Mouse (Mus musculus): ENCODE data around the gene Olfr1367. TPM values are rescaled to one million over a fixed set of nuclear protein-coding genes. Genes with fewer than 3 reads are reported as not detected.
A peak's percentile ranks its signal among the peaks of the same experiment; 100 is the strongest.
"Not testable (repeated sequence)": the region's sequence is repeated elsewhere in the genome, so short reads cannot be mapped to it uniquely, and the experiment has no call there.

The Olfr1367 gene
- total and polyA plus RNA-seq, 2 experiments = not detected

GRCm38 (mm10) chr13:21363719-21364118 is 17.0 kb downstream of the Olfr1367 start:
- H3K4me3 ChIP-seq (ENCODE audit: insufficient read depth, low read depth, low read length) = no peak overlapping the region; the same call in 1 of the 2 replicates

GRCm38 (mm10) chr13:21366635-21367034 is 19.9 kb downstream of the Olfr1367 start:
- H3K36me3 ChIP-seq (ENCODE audit: control insufficient read depth, insufficient read depth, low read length) = peaks cover 26% of the 10 kb centered on the region
- 76% methylated on average over 6 of the region's 6 CpGs for WGBS
- H3K79me2 ChIP-seq (ENCODE audit: control insufficient read depth, insufficient read depth, low read length) = no peaks in the 10 kb centered on the region
- H3K27ac ChIP-seq (replicated peaks; ENCODE audit: insufficient read depth, low read depth, low read length) = no peak overlapping the region
- no peak overlapping the region for H3K9ac ChIP-seq (ENCODE audit: low read depth, low read length)
- DNase-seq (ENCODE audit: extremely low read depth, low read depth, low spot score) = no peak
- peaks cover 6% of the 10 kb centered on the region; the same call in 1 of the 2 replicates for H3K4me1 ChIP-seq (ENCODE audit: control insufficient read depth, insufficient read depth, low read length)
- no peaks in the 10 kb centered on the region for H3K27me3 ChIP-seq (ENCODE audit: control insufficient read depth, insufficient read depth, low read length)
- H3K4me3 ChIP-seq (ENCODE audit: insufficient read depth, low read depth, low read length) = no peak overlapping the region
- TF ChIP-seq CTCF (IDR thresholded peaks at IDR 0.05; ENCODE audit: low read depth, low read length) (no peak), POLR2A (IDR thresholded peaks at IDR 0.05; ENCODE audit: extremely low read depth, insufficient read depth, low read length) (no peak)

More at GRCm38 (mm10) chr13:21363719-21364118, 17.0 kb downstream of the Olfr1367 start:
- H3K9ac ChIP-seq (ENCODE audit: low read depth, low read length) = no peak overlapping the region
- no peaks in the 10 kb centered on the region for H3K79me2 ChIP-seq (ENCODE audit: control insufficient read depth, insufficient read depth, low read length)
- WGBS = 70% methylated on average over 12 of the region's 12 CpGs
- TF ChIP-seq POLR2A (IDR thresholded peaks at IDR 0.05; ENCODE audit: extremely low read depth, insufficient read depth, low read length) = no peak
- H3K36me3 ChIP-seq (ENCODE audit: control insufficient read depth, insufficient read depth, low read length) = peaks cover 12% of the 10 kb centered on the region
- DNase-seq (ENCODE audit: extremely low read depth, low read depth, low spot score) = no peak
- H3K4me1 ChIP-seq (ENCODE audit: control insufficient read depth, insufficient read depth, low read length) = peaks cover 6% of the 10 kb centered on the region; the same call in 1 of the 2 replicates
- no peaks in the 10 kb centered on the region for H3K27me3 ChIP-seq (ENCODE audit: control insufficient read depth, insufficient read depth, low read length)
- no peak overlapping the region for H3K27ac ChIP-seq (replicated peaks; ENCODE audit: insufficient read depth, low read depth, low read length)

- Histone ChIP-seq H3K9ac (ENCODE audit: low read depth, low read length) (no peak overlapping the region), H3K79me2 (ENCODE audit: control insufficient read depth, insufficient read depth, low read length) (no peaks in the 10 kb centered on the region), H3K27ac (replicated peaks; ENCODE audit: insufficient read depth, low read depth, low read length) (no peak overlapping the region), H3K27me3 (ENCODE audit: control insufficient read depth, insufficient read depth, low read length) (no peaks in the 10 kb centered on the region), H3K36me3 (ENCODE audit: control insufficient read depth, insufficient read depth, low read length) (peaks cover 20% of the 10 kb centered on the region), H3K4me3 (ENCODE audit: insufficient read depth, low read depth, low read length) (no peak overlapping the region), H3K4me1 (ENCODE audit: control insufficient read depth, insufficient read depth, low read length) (no peaks in the 10 kb centered on the region)
- no peak for DNase-seq (ENCODE audit: extremely low read depth, low read depth, low spot score)
- no peak for TF ChIP-seq CTCF (IDR thresholded peaks at IDR 0.05; ENCODE audit: low read depth, low read length)
- no peak for TF ChIP-seq POLR2A (IDR thresholded peaks at IDR 0.05; ENCODE audit: extremely low read depth, insufficient read depth, low read length)
- WGBS = 94% methylated on average over 2 of the region's 2 CpGs
Measured at GRCm38 (mm10) chr13:21372700-21373099, 26.0 kb downstream of the Olfr1367 start.

GRCm38 (mm10) chr13:21377773-21378172 is 31.1 kb downstream of the Olfr1367 start:
- H3K4me1 ChIP-seq (ENCODE audit: control insufficient read depth, insufficient read depth, low read length) = no peaks in the 10 kb centered on the region
- TF ChIP-seq POLR2A (IDR thresholded peaks at IDR 0.05; ENCODE audit: extremely low read depth, insufficient read depth, low read length) (no peak), CTCF (IDR thresholded peaks at IDR 0.05; ENCODE audit: low read depth, low read length) (no peak)
- no peak overlapping the region for H3K27ac ChIP-seq (replicated peaks; ENCODE audit: insufficient read depth, low read depth, low read length)
- no peak for DNase-seq (ENCODE audit: extremely low read depth, low read depth, low spot score)
- no peak overlapping the region for H3K9ac ChIP-seq (ENCODE audit: low read depth, low read length)
- H3K36me3 ChIP-seq (ENCODE audit: control insufficient read depth, insufficient read depth, low read length) = no peaks in the 10 kb centered on the region
- 92% methylated on average over 2 of the region's 2 CpGs for WGBS
- H3K27me3 ChIP-seq (ENCODE audit: control insufficient read depth, insufficient read depth, low read length) = no peaks in the 10 kb centered on the region
- H3K79me2 ChIP-seq (ENCODE audit: control insufficient read depth, insufficient read depth, low read length) = no peaks in the 10 kb centered on the region
- H3K4me3 ChIP-seq (ENCODE audit: insufficient read depth, low read depth, low read length) = no peak overlapping the region

GRCm38 (mm10) chr13:21395211-21395610 is 48.5 kb downstream of the Olfr1367 start:
- H3K36me3 ChIP-seq (ENCODE audit: control insufficient read depth, insufficient read depth, low read length) = peaks cover 64% of the 10 kb centered on the region
- no peaks in the 10 kb centered on the region; the same call in 1 of the 2 replicates for H3K79me2 ChIP-seq (ENCODE audit: control insufficient read depth, insufficient read depth, low read length)
- TF ChIP-seq CTCF (IDR thresholded peaks at IDR 0.05; ENCODE audit: low read depth, low read length) (no peak), POLR2A (IDR thresholded peaks at IDR 0.05; ENCODE audit: extremely low read depth, insufficient read depth, low read length) (no peak)
- no peak overlapping the region for H3K9ac ChIP-seq (ENCODE audit: low read depth, low read length)
- no peaks in the 10 kb centered on the region for H3K27me3 ChIP-seq (ENCODE audit: control insufficient read depth, insufficient read depth, low read length)
- 44% methylated on average over 1 of the region's 1 CpGs for WGBS
- no peak overlapping the region for H3K4me3 ChIP-seq (ENCODE audit: insufficient read depth, low read depth, low read length)
- no peak overlapping the region for H3K27ac ChIP-seq (replicated peaks; ENCODE audit: insufficient read depth, low read depth, low read length)
- DNase-seq (ENCODE audit: extremely low read depth, low read depth, low spot score) = peak; percentile 86
- H3K4me1 ChIP-seq (ENCODE audit: control insufficient read depth, insufficient read depth, low read length) = peaks cover 6% of the 10 kb centered on the region

- Histone ChIP-seq H3K27ac (replicated peaks; ENCODE audit: insufficient read depth, low read depth, low read length) (no peak overlapping the region; the same call in 1 of the 2 replicates), H3K79me2 (ENCODE audit: control insufficient read depth, insufficient read depth, low read length) (no peaks in the 10 kb centered on the region; the same call in 1 of the 2 replicates), H3K9ac (ENCODE audit: low read depth, low read length) (no peak overlapping the region), H3K4me3 (ENCODE audit: insufficient read depth, low read depth, low read length) (no peak overlapping the region), H3K27me3 (ENCODE audit: control insufficient read depth, insufficient read depth, low read length) (no peaks in the 10 kb centered on the region), H3K36me3 (ENCODE audit: control insufficient read depth, insufficient read depth, low read length) (peaks cover 62% of the 10 kb centered on the region), H3K4me1 (ENCODE audit: control insufficient read depth, insufficient read depth, low read length) (peaks cover 6% of the 10 kb centered on the region)
- 95% methylated on average over 6 of the region's 6 CpGs for WGBS
- TF ChIP-seq CTCF (IDR thresholded peaks at IDR 0.05; ENCODE audit: low read depth, low read length) = no peak
- TF ChIP-seq POLR2A (IDR thresholded peaks at IDR 0.05; ENCODE audit: extremely low read depth, insufficient read depth, low read length) = no peak
- peak; percentile 34 for DNase-seq (ENCODE audit: extremely low read depth, low read depth, low spot score)
Measured at GRCm38 (mm10) chr13:21395623-21396022, 48.9 kb downstream of the Olfr1367 start.

GRCm38 (mm10) chr13:21396048-21396447 is 49.3 kb downstream of the Olfr1367 start:
- not testable (repeated sequence) for H3K27me3 ChIP-seq (ENCODE audit: control insufficient read depth, insufficient read depth, low read length); DNase-seq (ENCODE audit: extremely low read depth, low read depth, low spot score); H3K4me1 ChIP-seq (ENCODE audit: control insufficient read depth, insufficient read depth, low read length); H3K27ac ChIP-seq (replicated peaks; ENCODE audit: insufficient read depth, low read depth, low read length); H3K9ac ChIP-seq (ENCODE audit: low read depth, low read length); H3K4me3 ChIP-seq (ENCODE audit: insufficient read depth, low read depth, low read length); H3K79me2 ChIP-seq (ENCODE audit: control insufficient read depth, insufficient read depth, low read length)
- 97% methylated on average over 18 of the region's 18 CpGs for WGBS
- peaks cover 60% of the 10 kb centered on the region for H3K36me3 ChIP-seq (ENCODE audit: control insufficient read depth, insufficient read depth, low read length)
